Mouse (Mus musculus) brain, adult 2 months (tissue): ENCODE measurements around the gene Washc4.

Experiments
- DNase-seq: peaks from one replicate; pipeline ENCODE4 v3.0.0; 2011; ENCODE audit warnings: low read depth, low spot score

Washc4 gene

GRCm38 (mm10) chr10:83600650-83601049, 57.1 kb downstream of the Washc4 start:
- peak; percentile 44 for DNase-seq

- peak; percentile 61 for DNase-seq
Observed at GRCm38 (mm10) chr10:83603956-83604564, 60.5 kb downstream of the Washc4 start.

- DNase-seq: no peak
Observed at GRCm38 (mm10) chr10:83605637-83606183, 62.2 kb downstream of the Washc4 start.

GRCm38 (mm10) chr10:83607111-83607510, 63.6 kb downstream of the Washc4 start:
- no peak for DNase-seq

GRCm38 (mm10) chr10:83608596-83608995, 65.0 kb downstream of the Washc4 start:
- no peak for DNase-seq

- no peak for DNase-seq
Observed at GRCm38 (mm10) chr10:83610518-83610917, 67.0 kb downstream of the Washc4 start.

- DNase-seq: no peak
Observed at GRCm38 (mm10) chr10:83611863-83612262, 68.3 kb downstream of the Washc4 start.

GRCm38 (mm10) chr10:83612648-83613215, 69.2 kb downstream of the Washc4 start:
- DNase-seq: no peak

GRCm38 (mm10) chr10:83617366-83617765, 73.8 kb downstream of the Washc4 start:
- DNase-seq: peak; percentile 64

- peak; percentile 86 for DNase-seq
Observed at GRCm38 (mm10) chr10:83618819-83619440, 75.4 kb downstream of the Washc4 start.

GRCm38 (mm10) chr10:83620350-83621055, 77.0 kb downstream of the Washc4 start:
- peak; percentile 97 for DNase-seq

GRCm38 (mm10) chr10:83624065-83624464, 80.5 kb downstream of the Washc4 start:
- no peak for DNase-seq

- DNase-seq: peak; percentile 82
Observed at GRCm38 (mm10) chr10:83624841-83625240, 81.3 kb downstream of the Washc4 start.

GRCm38 (mm10) chr10:83627113-83627687, 83.6 kb downstream of the Washc4 start:
- no peak for DNase-seq

GRCm38 (mm10) chr10:83628241-83628640, 84.7 kb downstream of the Washc4 start:
- DNase-seq: no peak

GRCm38 (mm10) chr10:83629190-83629781, 85.7 kb downstream of the Washc4 start:
- no peak for DNase-seq

GRCm38 (mm10) chr10:83629878-83630277, 86.3 kb downstream of the Washc4 start:
- no peak for DNase-seq

GRCm38 (mm10) chr10:83630899-83631298, 87.3 kb downstream of the Washc4 start:
- peak; percentile 98 for DNase-seq

- peak; percentile 53 for DNase-seq
Observed at GRCm38 (mm10) chr10:83631775-83632174, 88.2 kb downstream of the Washc4 start.

- no peak for DNase-seq
Observed at GRCm38 (mm10) chr10:83632806-83633374, 89.3 kb downstream of the Washc4 start.

GRCm38 (mm10) chr10:83634461-83634860, 90.9 kb downstream of the Washc4 start:
- peak; percentile 66 for DNase-seq
